Mouse (Mus musculus): Measurements from ENCODE around the gene Rasgef1b. TPM values are rescaled to one million over a fixed set of nuclear protein-coding genes. Genes with fewer than 3 reads are reported as not detected.

Rasgef1b gene
- total and polyA plus RNA-seq, 3 experiments = 0.17 to 0.26 (median 0.21) TPM

- in situ Hi-C loops (cut with MboI; ENCODE audit: low pct_ligation_motif_present, low pct_unique_long_range_greater_than_20kb, low sequenced_read_pairs) = no loop called here
- Histone ChIP-seq H3K4me2 (ENCODE audit: insufficient read depth, low read depth, poor library complexity, severe bottlenecking) (no peak overlapping the region), H3K79me2 (replicated peaks; ENCODE audit: control insufficient read depth, extremely low read depth, insufficient read depth, poor library complexity, severe bottlenecking) (no peaks in the 10 kb centered on the region), H3K36me3 (replicated peaks in 1 of 2; ENCODE audit: control insufficient read depth in 1 of 2, insufficient read depth in 1 of 2, low read length in 1 of 2) (no peaks in the 10 kb centered on the region), H3K27ac (ENCODE audit: insufficient read depth, low read depth) (no peak overlapping the region), H3K27me3 (replicated peaks) (no peaks in the 10 kb centered on the region), H3K9me3 (replicated peaks; ENCODE audit: low read length) (peaks cover 1% of the 10 kb centered on the region), H3K9ac (ENCODE audit: insufficient read depth, low read depth) (no peak overlapping the region), H3K4me1 (ENCODE audit: control insufficient read depth in 1 of 2, insufficient read depth in 2 of 2) (peaks cover 0 to 1% of the 10 kb centered on the region in 2 experiments; a peak in 1 of 4 replicates), H3K4me3 (replicated peaks in 1 of 3; ENCODE audit: low read depth in 2 of 3, low read length in 2 of 3, poor library complexity in 1 of 3) (no peak overlapping the region)
- TF ChIP-seq TCF12 (IDR thresholded peaks at IDR 0.05; ENCODE audit: low read depth, low read length) = no peak
- no peak for TF ChIP-seq POLR2A (IDR thresholded peaks at IDR 0.05; ENCODE audit: low read depth, low read length)
- no peak for TF ChIP-seq POLR2AphosphoS2 (IDR thresholded peaks at IDR 0.05; ENCODE audit: low read depth, low read length)
- no peak for TF ChIP-seq KAT2A (IDR thresholded peaks at IDR 0.05; ENCODE audit: insufficient replicate concordance, low read length)
- TF ChIP-seq MYC (IDR thresholded peaks at IDR 0.05; ENCODE audit: low read depth, low read length) = no peak
- no peak for TF ChIP-seq USF1 (IDR thresholded peaks at IDR 0.05; ENCODE audit: low read depth, low read length)
- no peak for TF ChIP-seq ZC3H11A (IDR thresholded peaks at IDR 0.05; ENCODE audit: low read depth, low read length)
- no peak for TF ChIP-seq MAZ (IDR thresholded peaks at IDR 0.05; ENCODE audit: low read depth, low read length)
- TF ChIP-seq GABPA (IDR thresholded peaks at IDR 0.05; ENCODE audit: insufficient replicate concordance, low read depth, low read length) = no peak
- TF ChIP-seq MEF2A (IDR thresholded peaks at IDR 0.05; ENCODE audit: borderline replicate concordance, low read depth, low read length) = no peak
- no peak for TF ChIP-seq ELF1 (IDR thresholded peaks at IDR 0.05; ENCODE audit: low read depth, low read length)
- TF ChIP-seq MXI1 (IDR thresholded peaks at IDR 0.05; ENCODE audit: low read depth, low read length) = no peak
- no peak for TF ChIP-seq NELFE (IDR thresholded peaks at IDR 0.05; ENCODE audit: low read depth, low read length)
- TF ChIP-seq SIN3A (IDR thresholded peaks at IDR 0.05; ENCODE audit: low read length) = no peak
- TF ChIP-seq NRF1 (IDR thresholded peaks at IDR 0.05; ENCODE audit: low read depth, low read length) = no peak
- no peak for TF ChIP-seq JUN (IDR thresholded peaks at IDR 0.05; ENCODE audit: insufficient read depth, low read depth, low read length)
- TF ChIP-seq CHD2 (IDR thresholded peaks at IDR 0.05; ENCODE audit: low read length) = no peak
- no peak for DNase-seq (ENCODE audit: extremely low read depth)
- dilution Hi-C loops (cut with MboI; ENCODE audit: extremely low pct_ligation_motif_present, extremely low pct_unique_long_range_greater_than_20kb, low sequenced_read_pairs) = no loop called here
Measured at GRCm38 (mm10) chr5:99261121-99261724, 467.6 kb downstream of the Rasgef1b start.

GRCm38 (mm10) chr5:99258003-99258500 is 470.8 kb downstream of the Rasgef1b start:
- H3K36me3 ChIP-seq (replicated peaks in 1 of 2; ENCODE audit: control insufficient read depth in 1 of 2, insufficient read depth in 1 of 2, low read length in 1 of 2) = no peaks in the 10 kb centered on the region
- in situ Hi-C loops (cut with MboI; ENCODE audit: low pct_ligation_motif_present, low pct_unique_long_range_greater_than_20kb, low sequenced_read_pairs) (no loop called here), dilution Hi-C loops (cut with MboI; ENCODE audit: extremely low pct_ligation_motif_present, extremely low pct_unique_long_range_greater_than_20kb, low sequenced_read_pairs) (no loop called here)
- H3K9ac ChIP-seq (ENCODE audit: insufficient read depth, low read depth) = no peak overlapping the region
- TF ChIP-seq MYC (IDR thresholded peaks at IDR 0.05; ENCODE audit: low read depth, low read length) (no peak), ZKSCAN1 (IDR thresholded peaks at IDR 0.05; ENCODE audit: borderline replicate concordance, low read depth, low read length) (no peak), NRF1 (IDR thresholded peaks at IDR 0.05; ENCODE audit: low read depth, low read length) (no peak), USF2 (conservative IDR thresholded peaks at IDR 0.05; ENCODE audit: low read depth, low read length) (no peak), MAX (IDR thresholded peaks at IDR 0.05; ENCODE audit: low read length) (no peak), RCOR1 (conservative IDR thresholded peaks at IDR 0.05; ENCODE audit: low read depth, low read length) (no peak), HCFC1 (IDR thresholded peaks at IDR 0.05; ENCODE audit: low read depth, low read length) (no peak), USF1 (IDR thresholded peaks at IDR 0.05; ENCODE audit: low read depth, low read length) (no peak), TBP (conservative IDR thresholded peaks at IDR 0.05; ENCODE audit: low read depth, low read length) (no peak), JUN (IDR thresholded peaks at IDR 0.05; ENCODE audit: insufficient read depth, low read depth, low read length) (no peak), GABPA (IDR thresholded peaks at IDR 0.05; ENCODE audit: insufficient replicate concordance, low read depth, low read length) (no peak), RAD21 (IDR thresholded peaks at IDR 0.05; ENCODE audit: low read depth, low read length) (no peak), POLR2AphosphoS2 (IDR thresholded peaks at IDR 0.05; ENCODE audit: low read depth, low read length) (no peak)
- no peak overlapping the region for H3K4me3 ChIP-seq (replicated peaks in 1 of 3; ENCODE audit: low read depth in 2 of 3, low read length in 2 of 3, poor library complexity in 1 of 3)
- H3K79me2 ChIP-seq (replicated peaks; ENCODE audit: control insufficient read depth, extremely low read depth, insufficient read depth, poor library complexity, severe bottlenecking) = no peaks in the 10 kb centered on the region
- no peaks in the 10 kb centered on the region for H3K4me1 ChIP-seq (ENCODE audit: control insufficient read depth in 1 of 2, insufficient read depth in 2 of 2)
- no peak for DNase-seq (ENCODE audit: extremely low read depth)
- H3K27me3 ChIP-seq (replicated peaks) = no peaks in the 10 kb centered on the region
- H3K4me2 ChIP-seq (ENCODE audit: insufficient read depth, low read depth, poor library complexity, severe bottlenecking) = no peak overlapping the region
- H3K27ac ChIP-seq (ENCODE audit: insufficient read depth, low read depth) = no peak overlapping the region
- peaks cover 2% of the 10 kb centered on the region for H3K9me3 ChIP-seq (replicated peaks; ENCODE audit: low read length)
